Mouse (Mus musculus) NIH3T3 (cell line): ENCODE measurements at regions not wholly inside any gene's neighbourhood (a gene's known extent, or its start where the extent isn't known, plus 50 kb on each side); places are given as distances from the start of the nearest gene placed in this dataset.

ENCODE experiments used
- DNase-seq: peaks from one replicate; pipeline ENCODE4 v3.0.0-alpha.2; 2012; ENCODE audit warnings: low read depth

DNA sequence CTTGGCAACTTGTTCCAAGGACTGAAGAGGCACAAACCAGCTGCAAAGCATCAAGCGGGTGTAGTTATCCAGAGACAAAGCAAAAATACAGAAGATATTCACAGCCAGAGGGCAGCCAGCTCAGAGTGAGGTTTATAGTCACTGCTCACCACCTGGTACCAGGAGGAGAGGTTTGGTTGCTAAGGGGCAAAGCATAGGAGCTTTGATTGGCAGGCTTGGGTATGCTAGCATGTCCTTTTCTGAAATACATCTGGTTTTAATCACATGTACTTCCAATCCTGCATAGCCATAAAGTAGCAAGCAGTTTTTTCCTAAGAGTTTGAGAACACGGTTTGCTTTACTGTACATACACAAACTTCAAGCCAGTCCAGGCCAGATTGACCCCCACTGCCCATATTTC, 349.4 kb downstream of the Matn1 start:
- DNase-seq = no peak

DNA sequence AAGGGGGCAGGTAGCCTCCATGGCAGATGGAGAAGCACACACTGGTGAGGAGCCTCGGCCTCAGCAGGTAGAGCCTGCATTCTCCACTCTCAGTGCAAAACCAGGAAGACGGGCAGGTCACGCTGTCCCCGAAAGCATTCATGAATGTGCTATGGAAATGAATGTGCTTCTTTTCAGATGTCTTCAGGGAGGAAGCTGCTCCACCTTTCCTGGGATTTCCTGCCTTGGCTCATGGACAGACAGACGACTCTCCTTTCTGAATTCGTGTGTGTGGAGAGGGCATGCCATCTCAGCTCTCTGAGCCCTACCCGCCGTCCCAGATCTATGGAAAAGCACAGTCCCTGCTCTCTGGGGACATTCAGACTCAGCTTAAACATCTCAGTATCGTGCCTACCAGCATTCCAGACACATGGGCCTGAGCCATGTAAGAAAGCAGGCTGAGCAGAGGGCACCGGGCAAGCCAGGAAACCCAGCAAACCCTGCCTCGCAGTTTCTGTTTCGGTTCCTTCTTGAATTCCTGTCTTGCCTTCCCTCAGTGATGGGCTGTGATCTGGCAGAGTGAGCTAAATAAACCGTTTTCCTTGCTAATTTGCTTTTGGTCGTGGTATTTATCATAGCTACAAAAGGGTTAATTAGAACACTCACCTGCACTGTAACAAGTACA, 354.0 kb downstream of the Matn1 start:
- no peak for DNase-seq

DNA sequence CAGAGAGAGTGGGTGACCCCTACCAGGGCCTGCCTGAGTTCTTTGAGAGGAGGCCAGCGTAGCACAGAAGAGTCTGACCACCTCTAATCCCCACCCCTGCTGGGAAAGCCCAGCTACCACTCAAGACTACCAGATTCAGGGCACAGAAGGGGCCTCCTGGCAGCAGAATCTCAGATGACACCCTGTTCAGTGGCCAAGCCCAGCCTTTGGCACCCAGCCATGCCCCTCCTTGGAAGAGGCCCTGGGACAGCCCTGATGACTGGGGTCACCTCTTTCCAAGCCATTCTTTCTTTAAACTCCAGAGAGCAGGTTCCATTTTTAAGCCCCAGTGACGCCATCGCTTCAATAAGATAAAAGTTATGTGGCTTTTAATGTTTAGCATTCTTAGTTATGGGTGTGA, 359.8 kb downstream of the Matn1 start:
- DNase-seq = no peak

DNA sequence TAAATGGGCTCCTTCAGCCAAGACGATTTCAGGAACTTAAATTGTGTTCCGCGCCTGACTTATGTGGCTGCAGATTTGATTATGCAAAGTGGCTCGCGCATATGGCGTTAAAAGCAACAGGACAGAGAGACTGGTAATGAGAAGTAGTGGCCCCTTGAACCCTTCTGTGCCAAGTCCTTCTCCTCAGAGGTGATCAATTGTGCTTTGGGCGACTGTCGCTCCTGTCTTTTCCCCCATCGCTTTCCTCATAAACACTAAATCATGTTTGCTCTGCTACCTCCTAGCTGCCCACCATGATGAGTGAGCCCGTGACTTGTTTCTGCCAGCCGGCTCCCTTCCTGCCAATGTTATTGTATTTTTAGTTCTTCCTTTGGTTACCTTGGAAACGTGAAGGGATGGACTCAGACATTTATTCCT, 360.2 kb downstream of the Matn1 start:
- no peak for DNase-seq

DNA sequence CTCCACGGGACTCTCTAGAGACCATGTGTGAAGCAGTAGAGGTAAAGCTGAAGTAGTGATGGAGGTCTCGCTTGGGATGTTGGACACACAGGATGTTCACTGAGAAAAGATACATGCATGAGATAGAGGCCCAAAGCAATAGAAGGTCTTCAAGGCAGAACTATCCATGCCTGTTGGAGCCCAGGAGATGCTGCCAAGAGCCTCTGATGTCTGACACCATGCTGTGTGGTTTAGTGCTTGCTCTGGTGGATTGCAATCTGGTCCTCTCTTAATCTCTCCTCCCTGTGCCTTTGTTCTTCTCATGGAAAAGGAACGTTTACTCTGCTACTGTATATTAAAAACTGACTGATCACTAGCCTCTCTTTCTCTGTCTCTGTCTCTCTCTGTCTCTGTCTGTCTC, 370.0 kb downstream of the Matn1 start:
- DNase-seq = no peak

DNA sequence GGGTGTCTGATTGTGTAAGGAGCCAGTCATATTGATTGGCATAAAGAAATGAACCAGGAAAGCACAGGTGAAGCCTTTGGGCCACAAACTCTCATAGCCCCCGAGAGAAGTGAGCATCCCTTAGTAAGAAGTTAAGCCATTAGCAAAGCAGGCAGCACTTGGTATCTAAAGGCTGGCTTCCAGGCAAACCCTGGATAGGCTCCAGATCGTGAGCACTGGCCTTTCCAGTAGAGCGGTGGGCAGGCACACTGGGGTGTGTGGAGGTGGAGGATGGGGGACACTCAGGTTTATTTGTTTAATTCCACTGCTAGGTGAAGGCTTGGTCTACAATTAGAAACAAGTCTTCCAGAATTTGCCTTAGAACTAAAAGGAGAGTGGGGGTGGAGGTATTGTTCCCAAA, 371.9 kb downstream of the Matn1 start:
- DNase-seq = no peak

DNA sequence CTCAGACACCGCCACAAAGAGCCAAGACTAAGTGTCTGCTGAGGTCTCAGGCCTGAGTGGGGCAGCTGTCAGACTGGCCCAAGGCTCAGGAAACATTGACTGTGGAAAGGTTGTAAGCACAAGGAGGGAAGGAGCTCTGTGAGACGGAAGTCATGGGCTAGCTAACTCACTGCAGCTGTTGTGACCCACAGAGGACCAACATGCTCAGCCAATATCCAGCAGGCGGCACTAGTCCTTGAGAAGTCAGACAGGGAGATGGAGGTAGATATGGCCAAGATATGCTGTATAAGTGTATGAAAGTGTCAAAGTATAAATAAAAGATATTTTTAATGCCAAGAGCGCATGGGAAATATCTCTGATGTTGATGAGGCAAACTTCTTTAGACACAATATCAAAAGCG, 378.1 kb downstream of the Matn1 start:
- DNase-seq = no peak

DNA sequence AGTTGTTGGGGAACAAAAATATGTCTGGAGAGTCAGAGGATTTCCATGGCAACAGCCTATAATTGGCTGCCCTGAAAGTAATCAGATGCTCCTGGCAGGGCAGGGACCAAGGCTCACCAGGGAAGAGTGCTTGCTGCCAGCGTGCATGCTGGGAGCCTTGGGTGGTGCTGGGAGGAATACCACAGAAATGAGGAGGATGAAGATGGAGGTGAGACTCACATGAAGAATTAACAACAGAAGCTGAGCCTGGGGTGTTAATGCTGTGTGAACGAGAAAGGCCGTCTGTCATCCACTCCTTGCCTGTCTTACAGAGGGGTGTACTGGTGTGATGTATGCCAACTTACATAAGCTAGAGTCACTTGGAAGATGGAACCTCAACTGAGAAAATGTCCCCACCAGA, 380.3 kb downstream of the Matn1 start:
- DNase-seq = no peak

DNA sequence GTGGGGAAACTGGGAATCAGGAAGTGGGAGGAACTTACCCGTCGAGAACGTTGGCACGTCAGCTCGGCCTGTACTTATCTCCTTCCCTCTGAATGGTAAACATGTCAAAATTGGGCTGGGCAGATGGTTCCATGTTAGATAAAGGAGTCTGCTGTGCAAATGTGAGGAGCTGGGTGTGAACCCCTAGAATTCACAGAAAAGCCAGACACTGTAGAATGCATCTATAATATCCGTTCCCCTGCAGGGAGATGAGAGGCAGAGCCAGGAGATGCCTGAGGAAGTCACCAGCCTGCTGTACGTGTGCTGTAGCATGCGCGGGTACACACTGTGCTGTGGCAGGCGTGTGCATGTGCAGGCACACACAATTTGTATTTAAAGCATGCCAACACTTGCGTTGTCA, 381.0 kb downstream of the Matn1 start:
- no peak for DNase-seq

DNA sequence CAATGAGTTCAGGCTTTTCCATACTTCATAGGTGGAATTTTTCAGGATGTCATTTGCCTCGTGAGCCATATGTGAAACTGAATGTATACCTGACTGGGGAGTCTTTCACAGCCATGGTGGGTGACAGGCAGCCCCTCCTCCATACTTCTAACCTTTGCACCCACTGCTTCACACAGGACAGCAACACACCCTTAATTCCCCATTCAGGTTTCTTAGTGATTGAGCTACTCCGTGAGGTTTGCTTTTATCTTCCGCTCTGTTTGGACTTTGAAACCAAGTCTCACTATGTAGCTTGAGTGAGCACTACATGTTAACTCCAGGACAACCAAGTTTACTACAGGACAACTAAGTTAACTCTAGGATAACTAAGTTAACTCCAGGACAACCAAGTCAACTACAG, 381.4 kb downstream of the Matn1 start:
- DNase-seq = no peak

DNA sequence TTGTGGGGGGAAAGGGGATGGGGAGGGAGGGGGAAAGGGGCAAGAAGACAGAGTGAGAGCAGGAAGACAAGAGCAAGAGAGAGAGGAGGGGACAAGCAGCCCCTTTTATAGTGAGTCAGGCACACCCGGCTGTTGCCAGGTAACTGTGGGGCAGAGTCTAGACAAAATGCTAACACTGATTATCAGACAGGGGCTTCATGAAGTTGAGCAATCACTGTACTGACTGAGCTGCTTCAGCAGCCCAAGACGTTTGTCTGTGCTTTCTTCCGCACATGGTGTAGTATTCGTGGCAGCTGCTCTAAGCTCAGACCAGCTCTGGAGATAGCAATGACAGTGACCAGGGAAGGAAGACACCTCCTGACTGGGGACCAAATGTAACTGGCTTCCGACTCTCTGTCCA, 385.2 kb downstream of the Matn1 start:
- DNase-seq = no peak

DNA sequence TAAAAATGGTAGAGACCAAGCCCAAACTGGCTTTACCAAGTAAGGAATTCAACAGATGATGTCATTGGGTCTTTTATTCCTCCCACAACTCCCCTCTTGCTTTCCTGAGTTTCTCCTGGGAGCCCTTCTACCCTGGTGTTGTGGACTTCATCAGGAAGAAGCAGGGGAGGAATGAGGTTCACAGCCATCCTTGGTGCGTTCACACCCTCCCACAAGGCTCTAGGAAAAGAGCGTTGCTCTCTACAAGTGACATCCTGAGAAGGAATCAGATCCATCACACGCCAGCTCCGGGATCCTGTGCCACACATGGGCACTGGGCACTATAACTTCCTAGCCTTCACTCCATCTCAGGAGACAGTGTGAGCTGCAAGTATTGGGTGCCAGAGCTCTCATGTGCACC, 387.5 kb downstream of the Matn1 start:
- no peak for DNase-seq

DNA sequence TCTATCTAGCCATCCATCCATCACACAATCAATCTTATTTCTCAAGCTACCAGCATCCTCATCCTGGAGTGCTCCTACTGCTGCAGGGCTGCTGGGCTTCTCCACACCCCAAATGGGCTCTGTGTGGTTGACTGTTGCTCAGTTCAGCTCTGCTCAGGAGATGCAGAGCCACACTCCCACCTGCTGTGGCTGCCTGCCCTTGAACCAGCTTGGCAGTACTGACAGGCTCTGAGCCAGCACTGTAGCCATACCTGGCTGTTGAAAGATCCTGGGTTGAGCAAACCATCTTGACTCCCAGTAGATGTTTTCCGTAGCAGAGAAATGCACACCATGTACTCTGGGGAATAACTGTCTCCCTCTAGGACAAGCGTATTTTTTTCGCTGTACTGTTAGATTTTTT, 392.6 kb downstream of the Matn1 start:
- DNase-seq = no peak

DNA sequence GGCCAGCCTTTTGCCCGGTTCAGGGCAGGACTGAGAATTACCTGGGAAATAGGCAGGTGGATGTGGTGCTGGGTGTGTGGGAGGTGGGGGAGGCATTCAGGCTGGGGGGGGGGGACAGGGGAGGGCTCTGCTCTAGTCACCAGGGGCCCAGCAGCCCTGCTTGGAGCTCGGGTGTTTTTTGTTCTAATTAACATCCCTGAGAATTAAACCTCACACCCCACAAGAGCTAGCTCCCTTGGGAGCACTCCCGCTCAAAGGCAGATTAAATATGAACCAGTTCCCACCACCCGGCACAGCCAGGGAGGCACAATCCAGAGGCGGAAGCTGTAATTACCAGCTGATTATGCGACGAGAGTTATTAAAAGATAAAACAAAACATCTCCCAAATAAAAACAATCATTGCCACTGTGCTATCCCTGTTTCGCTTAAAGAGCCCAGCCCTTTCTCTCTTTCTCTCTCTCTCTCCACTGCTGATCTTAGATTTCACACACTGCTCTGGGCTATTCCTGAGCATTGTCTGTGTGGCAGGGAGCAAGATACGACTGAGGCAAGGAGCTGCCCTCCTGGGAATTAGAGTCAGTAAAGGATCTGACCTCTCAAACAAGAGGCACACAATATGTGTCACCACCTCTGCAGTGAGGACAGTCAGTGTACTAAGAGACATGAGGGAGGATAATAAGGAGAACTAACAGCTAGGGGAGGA, 397.0 kb downstream of the Matn1 start:
- DNase-seq = no peak

DNA sequence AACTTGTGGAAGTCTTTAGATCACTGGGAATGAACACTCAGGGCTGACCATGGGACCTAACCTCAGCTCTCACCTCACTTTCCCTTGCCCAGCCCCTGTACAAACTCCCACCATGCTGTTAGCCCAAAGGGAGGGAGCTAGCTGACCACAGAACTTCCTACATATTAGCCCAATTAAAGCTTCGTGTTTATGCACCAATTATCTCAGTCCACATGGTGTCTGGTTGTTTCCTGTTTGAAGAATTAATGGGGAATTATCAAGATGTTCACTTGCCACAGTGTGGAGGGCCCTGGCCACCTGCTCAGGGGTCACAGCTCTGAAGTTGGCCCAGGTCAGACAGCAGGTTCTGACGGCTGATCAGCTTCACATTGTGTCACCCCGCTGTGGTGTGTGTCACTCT, 402.5 kb downstream of the Matn1 start:
- DNase-seq = no peak

DNA sequence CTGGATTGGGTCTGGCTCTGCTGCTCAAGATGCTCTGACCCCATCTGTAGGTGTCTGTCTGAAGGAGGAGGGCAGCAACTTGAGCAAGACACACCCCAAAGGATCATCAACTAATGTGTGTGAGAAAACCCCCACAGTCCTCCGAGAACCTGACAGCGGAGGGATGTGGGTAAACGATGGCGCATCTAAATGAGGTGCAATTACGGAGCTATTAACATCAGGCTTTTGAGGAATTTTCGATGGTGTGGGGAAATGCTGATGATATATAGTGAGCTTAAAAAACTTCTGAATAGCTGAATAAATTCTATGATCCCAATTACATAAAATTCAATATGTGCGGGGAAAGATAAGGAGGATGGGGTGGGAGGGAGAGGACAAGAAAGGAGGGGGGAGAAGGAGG, 406.1 kb downstream of the Matn1 start:
- no peak for DNase-seq

DNA sequence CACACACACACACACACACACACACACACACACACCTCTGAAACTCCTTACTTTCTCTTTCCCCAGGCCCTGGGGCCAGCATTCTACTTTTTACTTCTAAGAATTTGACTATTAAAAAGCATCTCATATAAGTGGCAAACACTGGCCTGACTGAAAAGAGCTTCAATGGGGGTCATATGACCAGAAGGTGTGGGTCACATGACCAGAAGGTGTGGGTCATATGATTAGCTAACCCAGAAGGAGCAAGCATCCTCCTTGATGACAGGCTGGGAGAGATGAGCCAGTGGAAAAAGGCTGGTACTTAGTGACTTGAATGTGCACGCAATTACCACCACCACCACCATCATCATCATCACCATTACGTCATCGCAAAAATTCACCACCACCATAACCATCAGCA, 410.7 kb downstream of the Matn1 start:
- DNase-seq = no peak

DNA sequence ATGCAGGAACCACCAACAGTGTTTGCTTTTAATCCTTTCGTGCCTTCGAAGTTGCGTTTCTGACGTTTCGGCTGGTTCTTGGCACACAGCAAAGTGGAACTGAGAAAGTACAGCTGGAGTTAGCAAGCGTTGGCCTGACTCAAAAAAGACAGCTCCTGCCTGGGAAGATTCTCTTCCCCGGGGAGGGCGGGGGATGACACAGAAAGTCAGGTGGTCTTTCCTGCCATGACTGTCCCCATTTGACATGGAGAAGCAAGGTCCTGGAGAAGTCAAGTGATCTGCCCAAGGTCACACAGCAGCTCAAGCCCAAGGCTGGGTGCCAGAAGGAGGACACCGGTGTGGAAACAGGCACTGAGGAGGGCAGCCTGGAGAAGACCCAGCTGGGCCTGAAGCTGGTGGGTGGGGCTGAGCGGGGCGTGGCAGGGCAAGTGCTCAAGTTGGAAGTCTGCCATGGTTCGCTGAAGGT, 411.4 kb downstream of the Matn1 start:
- DNase-seq = no peak

DNA sequence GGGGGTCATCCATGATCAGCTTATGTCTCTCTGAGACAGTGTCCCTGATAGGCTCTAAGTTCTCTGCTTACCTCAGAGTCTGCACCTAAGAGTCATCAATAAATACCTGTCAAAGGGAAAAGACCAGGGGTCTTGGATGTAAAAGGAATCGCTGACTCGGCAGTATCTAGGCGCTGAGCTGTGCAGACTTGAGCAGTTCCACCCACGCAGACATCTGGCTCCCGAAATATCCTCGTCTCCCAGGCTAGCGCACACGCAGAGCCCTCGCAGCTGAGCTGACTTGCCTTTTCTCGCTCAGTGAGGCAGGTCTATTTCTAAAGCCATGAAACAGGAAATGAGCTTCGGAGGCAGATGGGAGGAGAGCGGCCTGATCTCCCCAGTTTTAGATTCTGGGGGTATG, 412.1 kb downstream of the Matn1 start:
- DNase-seq = no peak

DNA sequence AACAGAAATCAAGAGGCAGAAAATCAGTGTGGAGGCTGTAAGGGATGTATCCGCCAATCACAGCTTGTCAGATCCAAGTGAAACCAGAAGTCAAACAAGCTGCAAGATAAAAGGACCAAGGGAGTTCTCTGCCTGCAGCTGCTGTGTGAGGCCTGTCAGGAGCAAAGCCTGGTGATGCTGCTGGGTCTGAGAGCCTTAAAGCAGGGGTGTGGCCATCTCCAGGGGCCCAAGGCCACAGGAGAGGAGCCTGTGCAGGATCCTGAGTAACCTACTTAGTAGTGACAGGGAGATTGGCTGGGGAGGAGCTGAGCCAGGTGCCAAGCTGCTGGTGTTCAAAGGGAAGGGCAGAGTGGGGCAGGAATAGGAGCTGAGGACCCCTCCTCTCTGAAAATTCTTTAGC, 418.8 kb downstream of the Matn1 start:
- DNase-seq = no peak

DNA sequence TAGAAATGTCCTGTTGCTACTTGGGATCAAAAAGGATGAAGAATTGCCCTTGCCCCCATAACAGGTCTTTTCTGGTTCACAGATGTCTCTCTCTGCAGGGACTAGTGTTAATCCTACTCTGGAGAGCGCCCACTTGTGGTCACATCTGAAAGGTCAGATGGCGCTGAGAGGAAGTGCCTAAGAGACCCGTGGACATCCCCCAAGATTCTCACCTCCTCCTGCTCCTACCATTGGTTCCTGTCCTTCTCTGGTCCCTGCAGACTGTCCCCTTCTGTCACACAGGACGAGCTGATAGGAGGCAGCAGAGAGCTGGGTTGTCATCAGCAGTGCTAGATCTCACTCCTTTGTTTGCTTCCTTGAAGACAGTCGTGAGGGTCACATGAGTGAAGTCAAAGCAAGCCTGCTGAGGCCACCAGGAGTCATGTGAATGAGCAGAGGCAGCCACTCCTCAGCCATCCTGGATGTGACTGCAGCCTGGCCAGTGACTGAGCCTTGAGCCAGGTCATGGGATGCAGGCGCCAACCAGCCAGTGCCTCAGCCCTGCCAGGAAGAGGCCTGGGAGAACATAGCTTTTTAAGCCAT, 420.6 kb downstream of the Matn1 start:
- no peak for DNase-seq

DNA sequence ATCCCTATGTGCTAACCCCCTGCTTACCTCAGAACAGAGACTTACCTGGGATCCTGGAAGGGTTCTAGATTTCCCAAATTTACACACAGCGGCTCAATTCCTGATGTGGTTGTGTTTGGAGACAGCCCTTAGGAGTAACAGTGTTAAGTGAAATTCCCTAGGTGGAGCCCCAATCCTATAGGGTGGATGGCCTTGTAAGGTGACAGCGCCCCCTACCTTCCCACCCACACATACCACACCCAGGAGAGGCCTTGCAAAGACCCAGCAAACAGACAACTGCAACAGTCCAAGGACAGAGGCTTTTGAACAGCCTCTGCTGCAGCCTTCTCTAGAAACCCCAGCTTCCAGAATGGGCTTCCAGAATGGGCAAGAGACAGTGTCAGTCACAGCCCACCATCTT, 421.8 kb downstream of the Matn1 start:
- no peak for DNase-seq

DNA sequence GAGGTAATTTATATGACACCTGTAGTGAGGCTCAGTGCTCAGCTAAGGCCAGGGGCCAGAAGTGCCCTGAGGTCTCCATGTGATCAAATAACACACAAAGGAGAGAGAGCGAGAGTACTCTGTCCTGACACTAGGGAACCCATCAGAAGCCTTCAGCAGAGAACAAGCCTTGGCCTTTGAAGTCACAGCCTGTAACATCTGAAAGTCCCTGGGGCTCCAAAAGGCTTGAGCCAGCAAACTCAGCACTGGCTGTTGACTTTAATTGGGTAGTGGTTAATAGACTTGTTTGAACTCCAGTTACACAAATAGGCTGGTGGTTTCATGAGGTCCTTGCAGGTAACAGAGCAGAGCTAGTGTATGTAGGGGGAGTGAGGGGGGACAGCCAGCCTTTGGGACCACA, 422.5 kb downstream of the Matn1 start:
- no peak for DNase-seq

DNA sequence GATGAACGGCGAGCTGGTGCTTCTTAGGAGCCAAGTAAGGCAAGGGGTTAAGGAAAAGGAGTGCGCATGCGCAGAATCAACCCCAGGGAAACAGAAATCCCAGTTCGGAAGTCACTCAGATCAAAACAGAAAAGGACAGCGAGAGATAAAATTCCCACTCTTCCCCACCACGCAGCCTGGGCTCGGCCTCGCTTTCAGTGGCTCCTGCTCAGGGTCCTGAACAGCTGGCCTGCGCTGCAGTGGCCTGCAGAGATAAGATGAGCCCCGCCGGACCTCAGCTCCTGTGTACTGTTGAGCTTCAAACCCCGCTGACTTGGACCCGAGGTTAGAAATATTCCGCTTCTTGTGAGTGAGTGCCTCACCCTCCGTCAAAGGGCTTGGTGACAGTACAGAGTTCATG, 428.3 kb downstream of the Matn1 start:
- DNase-seq = no peak
